Mouse (Mus musculus) T-helper 1 cell (primary cell): ENCODE results near the gene Cd101.

ENCODE experiments used
- in situ Hi-C: fragments of 300-600 bp; cut with MboI, MseI; formaldehyde crosslinking; loops from one replicate; pipeline ENCODE4 v1.15.1; 2025; ENCODE audit warnings: high pct_unique_total_duplicates

Cd101 gene

GRCm38 (mm10) chr3:101003575-101004356 is 25.6 kb downstream of the Cd101 start:
- in situ Hi-C loops: no loop called here

- in situ Hi-C loops: no loop called here
These were observed 29.6 kb downstream of the Cd101 start for GRCm38 (mm10) chr3:100999732-101000131.

- in situ Hi-C loops: no loop called here
These were observed 30.4 kb downstream of the Cd101 start for GRCm38 (mm10) chr3:100998904-100999340.

DNA sequence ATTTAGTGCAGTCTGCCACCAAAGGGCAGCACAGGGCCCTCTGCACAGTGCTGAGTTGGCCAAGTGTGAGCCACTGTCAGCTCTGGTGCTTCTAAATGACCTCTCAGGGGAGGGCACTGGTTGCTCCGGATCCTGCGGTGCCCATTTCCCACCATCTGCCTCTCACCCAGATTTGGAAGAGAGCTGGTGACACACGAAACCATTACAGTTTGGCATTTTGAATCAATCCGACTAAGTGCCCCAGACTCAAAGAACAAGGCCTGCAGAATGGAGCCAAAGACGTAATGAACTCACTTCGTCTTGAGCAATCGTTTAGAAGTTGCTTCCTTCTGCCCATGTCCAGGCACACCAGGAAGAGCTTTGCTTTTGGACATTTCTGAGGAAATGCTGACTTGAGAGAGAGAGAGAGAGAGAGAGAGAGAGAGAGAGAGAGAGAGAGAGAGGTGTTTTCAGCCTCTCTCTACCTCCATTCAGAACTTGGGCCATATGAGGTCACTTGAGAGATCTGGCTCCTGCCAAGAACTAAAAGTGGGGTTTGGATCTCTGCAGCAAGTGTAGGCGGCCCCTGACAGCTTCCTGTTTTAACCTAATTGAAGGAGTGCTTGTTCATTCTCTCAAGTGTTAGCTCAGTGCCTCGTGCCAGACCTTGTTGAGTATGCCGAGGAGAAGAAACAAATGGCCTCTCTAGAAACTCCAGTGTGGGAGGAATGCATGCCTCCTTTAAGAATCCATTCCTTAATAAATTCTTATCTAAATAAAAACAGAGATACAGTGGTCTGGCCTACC is 31.4 kb downstream of the Cd101 start:
- in situ Hi-C loops: no loop called here

GRCm38 (mm10) chr3:100994252-100994651 is 35.1 kb downstream of the Cd101 start:
- in situ Hi-C loops: no loop called here

- in situ Hi-C loops: no loop called here
These were observed 35.6 kb downstream of the Cd101 start for GRCm38 (mm10) chr3:100993718-100994117.

DNA sequence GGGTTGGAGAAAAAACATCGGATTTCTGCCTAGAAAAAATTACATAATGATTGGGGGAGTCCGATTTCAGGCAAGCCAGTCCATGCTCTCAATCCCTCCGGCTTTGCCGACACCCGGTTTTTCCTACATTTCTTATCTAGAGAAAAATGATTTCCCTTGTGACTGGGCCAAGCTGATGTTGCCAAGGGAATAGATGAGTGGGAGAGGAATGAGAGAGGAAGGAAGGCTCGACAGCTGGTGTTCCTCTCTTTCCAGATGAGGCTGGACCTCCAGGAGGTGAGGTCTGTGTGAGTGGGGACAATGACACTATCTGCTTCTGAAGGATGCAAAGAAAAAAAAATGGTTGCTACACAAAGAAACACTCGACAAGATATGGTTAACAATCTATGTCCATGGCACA is 36.2 kb downstream of the Cd101 start:
- in situ Hi-C loops: no loop called here

DNA sequence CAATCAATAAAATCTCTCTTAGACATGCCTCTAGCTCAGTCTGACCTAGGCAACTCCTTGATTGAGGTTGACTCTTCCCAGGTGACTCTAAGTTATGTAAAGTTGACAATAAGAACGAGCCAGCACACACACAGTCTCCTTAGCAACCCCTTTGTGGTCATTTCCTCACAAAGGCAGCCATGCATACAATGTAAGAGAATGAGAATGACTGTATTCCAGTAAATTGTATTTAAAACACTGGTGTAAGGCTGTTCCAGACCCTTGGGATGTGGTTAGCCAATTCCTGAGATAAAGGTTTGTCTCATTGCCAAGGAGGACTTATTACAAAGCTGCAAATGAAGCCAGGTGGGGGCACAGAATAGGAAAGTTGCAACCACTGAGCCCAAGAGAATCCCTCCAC is 39.1 kb downstream of the Cd101 start:
- in situ Hi-C loops: no loop called here

GRCm38 (mm10) chr3:100989417-100989816 is 39.9 kb downstream of the Cd101 start:
- in situ Hi-C loops: no loop called here

GRCm38 (mm10) chr3:100979290-100979689 is 50.1 kb downstream of the Cd101 start:
- in situ Hi-C loops: loop anchor here (5.0 kb wide), 1 partner anchor 318 kb away; no protein-coding TSS in a partner anchor

DNA sequence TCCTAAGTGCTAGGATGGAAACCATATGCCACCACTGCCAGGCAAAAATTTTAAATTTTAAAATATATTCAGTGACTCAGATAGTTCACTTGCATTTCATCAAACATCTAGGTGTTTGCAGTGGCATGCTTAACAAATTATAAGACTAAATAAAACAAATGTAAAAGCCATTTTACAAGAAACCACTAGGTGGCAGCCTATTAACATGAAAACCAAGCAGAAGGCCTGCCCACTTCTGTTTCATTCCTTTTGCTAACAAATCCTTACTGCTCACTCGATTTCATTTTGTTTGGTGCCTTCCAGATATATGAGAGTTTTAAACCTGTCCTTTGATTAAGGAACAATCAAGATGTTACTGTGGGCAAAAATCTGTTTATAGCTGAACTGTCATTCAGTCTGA is 55.5 kb downstream of the Cd101 start:
- in situ Hi-C loops: loop anchor here (25.0 kb wide), 1 partner anchor 838 kb away; no protein-coding TSS in a partner anchor

- in situ Hi-C loops: loop anchor here (25.0 kb wide), 1 partner anchor 843 kb away; no protein-coding TSS in a partner anchor
These were observed 60.0 kb downstream of the Cd101 start, which contains the start of gene Ttf2 for GRCm38 (mm10) chr3:100969176-100969917. TSS of gene Ttf2 (minus strand) at chr3:100969663.

- in situ Hi-C loops: loop anchor here (25.0 kb wide), 1 partner anchor 848 kb away; no protein-coding TSS in a partner anchor
These were observed 65.4 kb downstream of the Cd101 start for GRCm38 (mm10) chr3:100963849-100964542.

- in situ Hi-C loops: loop anchor here (25.0 kb wide), 1 partner anchor 851 kb away; no protein-coding TSS in a partner anchor
These were observed 67.9 kb downstream of the Cd101 start for GRCm38 (mm10) chr3:100961501-100961900.

GRCm38 (mm10) chr3:100961007-100961406 is 68.3 kb downstream of the Cd101 start:
- in situ Hi-C loops: loop anchor here (25.0 kb wide), 1 partner anchor 851 kb away; no protein-coding TSS in a partner anchor

- in situ Hi-C loops: loop anchor here (5.0 to 25.0 kb wide), 3 partner anchors 508 to 858 kb away; no protein-coding TSS in a partner anchor
These were observed 74.7 kb downstream of the Cd101 start for GRCm38 (mm10) chr3:100954616-100955015.

GRCm38 (mm10) chr3:100951531-100951930 is 77.8 kb downstream of the Cd101 start:
- in situ Hi-C loops: loop anchor here (10.0 to 25.0 kb wide), 2 partner anchors 633 to 861 kb away; no protein-coding TSS in a partner anchor

- in situ Hi-C loops: no loop called here
These were observed 82.1 kb downstream of the Cd101 start for GRCm38 (mm10) chr3:100947286-100947685.
